Mouse (Mus musculus) heart, postnatal 0 days (tissue): Measurements from ENCODE around the gene Peak1. TPM values are rescaled to one million over a fixed set of nuclear protein-coding genes. Genes with fewer than 3 reads are reported as not detected.

ENCODE experiments used
- ATAC-seq: fragments of 200-750 bp; cut with Nextera tagmentation; 2 replicates; pipeline ENCODE4 v1.8.0; 2017; ENCODE audit warnings: low read depth, moderate number of reproducible peaks, moderate library complexity; ENCODE audit not compliant: insufficient read depth
- DNase-seq: peaks from one replicate; pipeline ENCODE4 v3.0.0-alpha.2; 2016; ENCODE audit warnings: low spot score
- H3K27ac ChIP-seq: fragments of 300-500 bp; sonication (generic); 2 replicates; pipeline ENCODE4 v1.5.1; 2014; ENCODE audit warnings: low read depth, mild to moderate bottlenecking
- H3K27me3 ChIP-seq: fragments of 300-500 bp; sonication (generic); 2 replicates; pipeline ENCODE4 v1.6.1; 2014; ENCODE audit warnings: low read length, mixed read lengths; ENCODE audit not compliant: control insufficient read depth, insufficient read depth
- H3K36me3 ChIP-seq: fragments of 300-500 bp; sonication (generic); replicated peaks from 2 replicates; pipeline ENCODE4 v1.6.1; 2014; ENCODE audit warnings: low read length, mixed read lengths; ENCODE audit not compliant: control insufficient read depth, insufficient read depth
- H3K4me1 ChIP-seq: fragments of 300-500 bp; sonication (generic); 2 replicates; pipeline ENCODE4 v1.6.1; 2014; ENCODE audit warnings: antibody characterized with exemption; ENCODE audit not compliant: control insufficient read depth, insufficient read depth
- H3K4me2 ChIP-seq: fragments of 300-500 bp; sonication (generic); 2 replicates; pipeline ENCODE4 v1.6.1; 2014; ENCODE audit warnings: low read depth, mild to moderate bottlenecking, low read length, moderate library complexity
- H3K4me3 ChIP-seq: fragments of 300-500 bp; sonication (generic); 2 replicates; pipeline ENCODE4 v1.5.1; 2014; ENCODE audit warnings: low read depth, low read length
- H3K9ac ChIP-seq: fragments of 300-500 bp; sonication (generic); replicated peaks from 2 replicates; pipeline ENCODE4 v1.6.1; 2014; ENCODE audit warnings: low read depth, low read length, mixed read lengths
- H3K9me3 ChIP-seq: fragments of 300-500 bp; sonication (generic); replicated peaks from 2 replicates; pipeline ENCODE4 v1.6.1; 2016; ENCODE audit warnings: low read length; ENCODE audit not compliant: control insufficient read depth
- CTCF ChIP-seq: IDR thresholded peaks from 2 replicates; pipeline ENCODE4 v1.5.1; 2016; ENCODE audit warnings: antibody characterized with exemption, control low read depth, low read depth
- EP300 ChIP-seq: IDR thresholded peaks from 2 replicates; pipeline ENCODE4 v1.6.1; 2016; ENCODE audit warnings: antibody characterized with exemption, low read depth
- WGBS: fragments of 180-500 bp; shearing (Covaris S2); extraction: QIAGEN DNeasy Blood & Tissue Kit; methylation state at CpG from one replicate; pipeline ENCODE4 v1.1.7; 2014; 5-methylcytosine and 5-hydroxymethylcytosine counted together
- polyA plus RNA-seq: library from polyadenylated mRNA; unstranded; fragments of >200 nt; fragmentation: Nextera tagmentation; extraction: Ambion mirVana; gene quantifications from 2 replicates; pipeline ENCODE4 v1.2.1, GENCODE M21; 2015
- total RNA-seq: library from RNA; depleted of rRNA; stranded (reverse); fragments of >200 nt; gene quantifications from 2 replicates; pipeline ENCODE4 v1.2.3, GENCODE M21; 2014; ENCODE audit warnings: low replicate concordance

The Peak1 gene
- total and polyA plus RNA-seq, 2 experiments from 2014 or later: 8.1 to 19.7 TPM

GRCm38 (mm10) chr9:56241076-56241475, 176.8 kb downstream of the Peak1 start:
- Histone ChIP-seq H3K9me3 (no peaks in the 10 kb centered on the region), H3K4me2 (no peak overlapping the region), H3K4me1 (peaks cover 25% of the 10 kb centered on the region; the same call in 1 of the 2 replicates), H3K9ac (no peak overlapping the region), H3K27ac (no peak overlapping the region), H3K27me3 (no peaks in the 10 kb centered on the region), H3K36me3 (peaks cover 24% of the 10 kb centered on the region; the same call in 1 of the 2 replicates), H3K4me3 (no peak overlapping the region)
- WGBS: 90% methylated on average over 5 of the region's 5 CpGs
- TF ChIP-seq EP300 (no peak), CTCF (no peak)
- DNase-seq: no peak
- ATAC-seq: no peak

GRCm38 (mm10) chr9:56235871-56236298, 182.0 kb downstream of the Peak1 start:
- Histone ChIP-seq H3K4me3 (no peak overlapping the region), H3K4me1 (peaks cover 64% of the 10 kb centered on the region), H3K36me3 (peaks cover 17% of the 10 kb centered on the region; the same call in 1 of the 2 replicates), H3K27ac (peak overlapping the region; percentile 88), H3K27me3 (no peaks in the 10 kb centered on the region), H3K4me2 (peak overlapping the region; percentile 15; the same call in 1 of the 2 replicates), H3K9me3 (no peaks in the 10 kb centered on the region), H3K9ac (no peak overlapping the region)
- peak; percentile 77 for ATAC-seq
- WGBS: 19% methylated on average over 6 of the region's 6 CpGs
- DNase-seq: peak; percentile 55
- TF ChIP-seq CTCF (no peak), EP300 (no peak)

- no peaks in the 10 kb centered on the region for H3K9me3 ChIP-seq
- DNase-seq (no peak), ATAC-seq (no peak)
- no peak overlapping the region for H3K4me3 ChIP-seq
- no peak overlapping the region; the same call in 1 of the 2 replicates for H3K4me2 ChIP-seq
- H3K9ac ChIP-seq: 0 out of 2 replicates have a peak overlapping the region, but pooled peaks have one; percentile 16
- WGBS: 51% methylated on average over 5 of the region's 5 CpGs
- no peaks in the 10 kb centered on the region for H3K27me3 ChIP-seq
- peaks cover 12% of the 10 kb centered on the region; the same call in 1 of the 2 replicates for H3K36me3 ChIP-seq
- TF ChIP-seq CTCF: no peak
- no peak for TF ChIP-seq EP300
- H3K27ac ChIP-seq: peak overlapping the region; percentile 88
- peaks cover 68% of the 10 kb centered on the region for H3K4me1 ChIP-seq
Observed at GRCm38 (mm10) chr9:56235281-56235680, 182.6 kb downstream of the Peak1 start.

GRCm38 (mm10) chr9:56234561-56234960, 183.3 kb downstream of the Peak1 start:
- 0 out of 2 replicates have a peak, but pooled peaks cover 7% of the 10 kb centered on the region for H3K36me3 ChIP-seq
- WGBS: 55% methylated on average over 3 of the region's 3 CpGs
- TF ChIP-seq CTCF (no peak), EP300 (no peak)
- no peak for DNase-seq
- no peak overlapping the region for H3K4me3 ChIP-seq
- H3K4me1 ChIP-seq: peaks cover 61% of the 10 kb centered on the region
- no peak overlapping the region for H3K9ac ChIP-seq
- no peaks in the 10 kb centered on the region for H3K27me3 ChIP-seq
- H3K4me2 ChIP-seq: no peak overlapping the region
- peak overlapping the region; percentile 60 for H3K27ac ChIP-seq
- no peak for ATAC-seq
- no peaks in the 10 kb centered on the region for H3K9me3 ChIP-seq

GRCm38 (mm10) chr9:56233316-56233715, 184.6 kb downstream of the Peak1 start:
- peaks cover 54% of the 10 kb centered on the region for H3K4me1 ChIP-seq
- no peak for DNase-seq
- WGBS: 45% methylated on average over 2 of the region's 2 CpGs
- TF ChIP-seq CTCF (no peak), EP300 (no peak)
- 0 out of 2 replicates have a peak, but pooled peaks cover under 1% of the 10 kb centered on the region for H3K36me3 ChIP-seq
- no peaks in the 10 kb centered on the region for H3K27me3 ChIP-seq
- H3K4me3 ChIP-seq: no peak overlapping the region
- H3K27ac ChIP-seq: peak overlapping the region; percentile 75
- no peaks in the 10 kb centered on the region for H3K9me3 ChIP-seq
- no peak for ATAC-seq
- H3K9ac ChIP-seq: no peak overlapping the region
- H3K4me2 ChIP-seq: no peak overlapping the region

GRCm38 (mm10) chr9:56230906-56231305, 187.0 kb downstream of the Peak1 start:
- H3K4me1 ChIP-seq: peaks cover 42% of the 10 kb centered on the region
- no peaks in the 10 kb centered on the region for H3K9me3 ChIP-seq
- H3K36me3 ChIP-seq: peaks cover 18% of the 10 kb centered on the region
- peak; percentile 75 for DNase-seq
- H3K9ac ChIP-seq: no peak overlapping the region
- H3K4me2 ChIP-seq: no peak overlapping the region
- H3K4me3 ChIP-seq: no peak overlapping the region
- TF ChIP-seq CTCF (no peak), EP300 (no peak)
- H3K27ac ChIP-seq: peak overlapping the region; percentile 47; the same call in 1 of the 2 replicates
- H3K27me3 ChIP-seq: no peaks in the 10 kb centered on the region
- peak; percentile 60 for ATAC-seq
